Mouse (Mus musculus) adrenal gland, postnatal 10 days (tissue): Measurements from ENCODE around the gene Htra1. TPM values are rescaled to one million over a fixed set of nuclear protein-coding genes. Genes with fewer than 3 reads are reported as not detected.
A peak's percentile ranks its signal among the peaks of the same experiment; 100 is the strongest.

Experiments used
- DNase-seq: peaks from one replicate; pipeline ENCODE4 v3.0.0; 2021; ENCODE audit warnings: mixed read lengths
- microRNA-seq: library from miRNA; unstranded; fragments of <30 nt; microRNA quantifications from one replicate; pipeline ENCODE4 v1.2.0, GENCODE M21; 2021
- total RNA-seq, 2 experiments: library from RNA; stranded (reverse); gene quantifications; 2 replicates each; pipeline ENCODE4 v1.2.3; 2021

Htra1 gene
- total RNA-seq, 2 experiments from 2014 or later: 76.1 to 89.5 TPM

- DNase-seq: peak; percentile 24
Observed at GRCm38 (mm10) chr7:131011901-131012300, 76.0 kb downstream of the Htra1 start.

GRCm38 (mm10) chr7:131019181-131019580 lies 83.3 kb downstream of the Htra1 start:
- no peak for DNase-seq

DNA sequence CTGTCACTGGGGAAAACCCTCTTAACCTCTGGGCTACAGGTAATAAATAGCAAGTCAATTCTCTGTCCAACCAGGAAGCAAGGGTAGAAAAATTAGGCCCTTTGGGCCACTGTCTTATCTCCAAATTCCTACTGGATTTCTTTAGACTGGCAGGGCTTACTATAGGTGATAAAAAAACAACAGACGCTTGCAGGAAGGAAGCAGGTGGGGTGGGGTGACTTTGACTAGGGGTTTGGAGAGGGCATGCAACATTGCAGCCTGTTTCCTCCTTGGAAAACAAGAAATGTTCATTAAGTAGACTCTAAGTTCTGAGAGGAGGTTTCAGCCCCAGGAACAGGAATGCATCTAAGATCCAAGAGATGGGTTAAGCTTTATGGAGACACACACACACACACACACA lies 88.9 kb downstream of the Htra1 start:
- DNase-seq: no peak

DNA sequence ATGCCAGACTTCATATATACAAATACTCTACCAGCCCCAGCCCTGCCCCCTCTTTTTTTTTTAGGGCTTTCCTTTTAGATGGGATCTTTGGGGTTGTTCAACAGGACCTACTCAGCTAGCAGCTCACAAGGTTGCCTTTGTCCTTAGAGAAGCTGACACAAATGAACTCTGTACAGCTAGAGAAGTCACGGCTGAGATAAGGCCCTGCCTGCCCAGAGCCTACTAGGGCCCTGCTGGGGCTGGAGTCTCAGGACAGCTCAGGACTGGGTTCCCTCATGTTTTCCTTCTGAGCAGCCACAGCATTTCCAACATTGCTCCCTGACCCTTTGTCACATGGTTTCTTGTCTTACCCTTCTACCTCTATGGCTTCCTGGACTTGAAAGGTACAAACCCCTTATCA lies 91.6 kb downstream of the Htra1 start:
- DNase-seq: no peak

GRCm38 (mm10) chr7:131031755-131032154 lies 95.8 kb downstream of the Htra1 start, which contains the start of gene Dmbt1:
TSS of gene Dmbt1 (plus strand) at chr7:131032053.
- DNase-seq: no peak

Small RNA genes lying within 50 kb of the gene (microRNA-seq; reads per million reads assigned to microRNA genes)
- not detected for gene Mir7061

Other genes starting within 250 kb of the Htra1 start
- under 1 TPM in 1 of 2 experiments, not detected in 1; 0.18 TPM for gene Btbd16, start 162.0 kb upstream of the Htra1 start, total RNA-seq
- 10 to 100 TPM; 25.4 to 34.8 TPM for gene Plekha1, start 70.4 kb upstream of the Htra1 start, total RNA-seq
- under 1 TPM; 0.06 to 0.15 TPM for gene Dmbt1, start 95.9 kb downstream of the Htra1 start, total RNA-seq
- gene 4933402N03Rik, start 210.2 kb downstream of the Htra1 start, total RNA-seq: not detected
- gene 5430419D17Rik, start 238.3 kb downstream of the Htra1 start, total RNA-seq: not detected